Mouse (Mus musculus) ES-Bruce4 (cell line): ENCODE data around the gene Srgap1. TPM values are rescaled to one million over a fixed set of nuclear protein-coding genes. Genes with fewer than 3 reads are reported as not detected.
A peak's percentile ranks its signal among the peaks of the same experiment; 100 is the strongest.

Experiments used
- H3K27ac ChIP-seq: 2 replicates; pipeline ENCODE4 v1.5.1; 2012; ENCODE audit warnings: low read length, inconsistent platforms; ENCODE audit not compliant: insufficient read depth
- H3K27me3 ChIP-seq: 2 replicates; pipeline ENCODE4 v1.6.1; 2012; ENCODE audit warnings: mild to moderate bottlenecking, low read length, inconsistent platforms; ENCODE audit not compliant: control insufficient read depth, poor library complexity, insufficient read depth, severe bottlenecking
- H3K36me3 ChIP-seq: 2 replicates; pipeline ENCODE4 v1.6.1; 2012; ENCODE audit warnings: inconsistent platforms, mild to moderate bottlenecking, low read length, moderate library complexity; ENCODE audit not compliant: control insufficient read depth, poor library complexity, insufficient read depth, severe bottlenecking
- H3K4me1 ChIP-seq: one replicate; pipeline ENCODE4 v1.8.1; 2011; ENCODE audit warnings: low read length; ENCODE audit not compliant: control insufficient read depth, insufficient read depth
- H3K4me3 ChIP-seq: 2 replicates; pipeline ENCODE4 v1.5.1; 2011; ENCODE audit warnings: low read depth, mild to moderate bottlenecking, low read length
- H3K9ac ChIP-seq: 2 replicates; pipeline ENCODE4 v1.6.1; 2012; ENCODE audit warnings: low read depth, mild to moderate bottlenecking, inconsistent platforms; ENCODE audit not compliant: poor library complexity, severe bottlenecking
- H3K9me3 ChIP-seq: replicated peaks from 2 replicates; pipeline ENCODE4 v1.6.1; 2012; ENCODE audit warnings: mild to moderate bottlenecking, low read length, inconsistent platforms; ENCODE audit not compliant: control insufficient read depth, poor library complexity, insufficient read depth, severe bottlenecking
- CTCF ChIP-seq: IDR thresholded peaks from one replicate; pipeline ENCODE4 v1.8.1; 2011; ENCODE audit warnings: low read depth, low read length
- EP300 ChIP-seq: IDR thresholded peaks from 2 replicates; pipeline ENCODE4 v1.6.1; 2011; ENCODE audit warnings: low read depth, low read length; ENCODE audit not compliant: insufficient read depth
- POLR2A ChIP-seq: IDR thresholded peaks from one replicate; pipeline ENCODE4 v1.8.1; 2011; ENCODE audit warnings: low read length; ENCODE audit not compliant: insufficient read depth
- polyA plus RNA-seq: library from polyadenylated mRNA; stranded (reverse); fragments of >200 nt; gene quantifications from 2 replicates; pipeline ENCODE4 v1.2.4, GENCODE M21; 2011; ENCODE audit warnings: low read depth; ENCODE audit not compliant: missing spikeins, insufficient read depth, insufficient read length

Gene Srgap1
- polyA plus RNA-seq, 1 experiment: 8.0 TPM

- Histone ChIP-seq H3K9ac (no peak overlapping the region), H3K4me3 (no peak overlapping the region), H3K27ac (no peak overlapping the region), H3K27me3 (no peaks in the 10 kb centered on the region), H3K9me3 (no peaks in the 10 kb centered on the region), H3K4me1 (no peaks in the 10 kb centered on the region), H3K36me3 (no peaks in the 10 kb centered on the region)
- TF ChIP-seq EP300: no peak
- TF ChIP-seq CTCF: no peak
- TF ChIP-seq POLR2A: no peak
Observed at GRCm38 (mm10) chr10:121869941-121870340, 177.2 kb downstream of the Srgap1 start.

DNA sequence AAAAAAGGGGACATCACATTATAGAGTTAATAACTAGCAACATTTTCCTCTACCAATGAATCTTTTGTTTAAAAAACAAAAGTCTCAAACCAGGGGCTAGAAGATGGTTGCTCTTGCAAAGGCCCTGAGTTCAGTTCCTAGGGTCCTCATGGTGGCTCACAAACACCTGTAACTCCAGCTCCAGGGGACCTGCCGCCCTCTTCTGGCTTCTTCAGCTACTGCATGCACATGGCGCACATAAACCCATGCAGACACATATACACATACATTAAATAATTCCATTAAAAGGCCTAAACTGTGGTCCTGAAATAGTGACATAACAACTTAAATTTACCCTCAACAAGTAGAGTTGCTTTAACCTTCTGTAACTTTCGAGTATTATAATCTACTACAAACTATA, 178.9 kb downstream of the Srgap1 start:
- Histone ChIP-seq H3K27me3 (no peaks in the 10 kb centered on the region), H3K4me1 (no peaks in the 10 kb centered on the region), H3K9me3 (no peaks in the 10 kb centered on the region), H3K4me3 (no peak overlapping the region), H3K27ac (no peak overlapping the region), H3K36me3 (no peaks in the 10 kb centered on the region), H3K9ac (no peak overlapping the region)
- TF ChIP-seq CTCF (peak; percentile 3), POLR2A (no peak), EP300 (no peak)

DNA sequence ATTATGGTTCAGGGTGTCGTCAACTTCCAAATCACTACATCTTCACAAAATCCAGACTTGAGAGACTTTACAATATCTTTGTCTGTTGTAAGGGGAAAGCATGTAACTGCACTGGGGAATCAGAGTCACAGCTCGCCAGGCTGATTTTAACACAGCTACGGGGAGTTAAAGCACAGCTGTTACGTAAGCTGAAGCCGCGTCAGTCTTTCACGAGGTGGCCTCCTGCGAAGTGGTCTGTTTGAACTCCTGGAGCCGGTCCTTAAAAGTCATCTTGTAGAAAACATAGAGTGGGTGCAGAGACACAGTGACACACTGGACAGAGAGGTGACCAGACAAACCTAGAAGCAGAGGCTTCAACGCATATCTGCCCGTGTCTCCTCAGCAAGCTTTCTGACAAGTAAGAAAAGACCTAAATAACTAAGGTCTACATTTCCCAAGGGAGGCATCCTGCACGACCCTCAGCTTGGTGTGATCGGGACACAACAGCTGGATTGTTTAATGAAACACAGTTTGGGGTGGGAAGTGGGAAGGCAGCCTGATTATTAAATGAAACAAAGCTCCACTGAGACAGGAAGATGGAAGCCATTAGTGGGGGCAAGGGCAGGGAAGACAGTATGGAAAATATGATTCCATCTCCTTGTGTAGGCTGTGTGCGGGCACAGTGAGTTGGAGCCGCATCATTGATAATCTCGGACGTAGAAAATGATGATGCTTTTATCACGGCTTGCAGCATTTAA, 181.4 kb downstream of the Srgap1 start:
- Histone ChIP-seq H3K4me1 (no peaks in the 10 kb centered on the region), H3K27me3 (no peaks in the 10 kb centered on the region), H3K9me3 (no peaks in the 10 kb centered on the region), H3K36me3 (no peaks in the 10 kb centered on the region), H3K4me3 (no peak overlapping the region), H3K9ac (no peak overlapping the region), H3K27ac (no peak overlapping the region)
- no peak for TF ChIP-seq POLR2A
- TF ChIP-seq EP300: no peak
- no peak for TF ChIP-seq CTCF

GRCm38 (mm10) chr10:121860924-121861323, 186.2 kb downstream of the Srgap1 start:
- Histone ChIP-seq H3K9ac (no peak overlapping the region), H3K27ac (no peak overlapping the region), H3K9me3 (no peaks in the 10 kb centered on the region), H3K4me3 (no peak overlapping the region), H3K4me1 (no peaks in the 10 kb centered on the region), H3K36me3 (no peaks in the 10 kb centered on the region), H3K27me3 (no peaks in the 10 kb centered on the region)
- no peak for TF ChIP-seq CTCF
- no peak for TF ChIP-seq EP300
- no peak for TF ChIP-seq POLR2A

DNA sequence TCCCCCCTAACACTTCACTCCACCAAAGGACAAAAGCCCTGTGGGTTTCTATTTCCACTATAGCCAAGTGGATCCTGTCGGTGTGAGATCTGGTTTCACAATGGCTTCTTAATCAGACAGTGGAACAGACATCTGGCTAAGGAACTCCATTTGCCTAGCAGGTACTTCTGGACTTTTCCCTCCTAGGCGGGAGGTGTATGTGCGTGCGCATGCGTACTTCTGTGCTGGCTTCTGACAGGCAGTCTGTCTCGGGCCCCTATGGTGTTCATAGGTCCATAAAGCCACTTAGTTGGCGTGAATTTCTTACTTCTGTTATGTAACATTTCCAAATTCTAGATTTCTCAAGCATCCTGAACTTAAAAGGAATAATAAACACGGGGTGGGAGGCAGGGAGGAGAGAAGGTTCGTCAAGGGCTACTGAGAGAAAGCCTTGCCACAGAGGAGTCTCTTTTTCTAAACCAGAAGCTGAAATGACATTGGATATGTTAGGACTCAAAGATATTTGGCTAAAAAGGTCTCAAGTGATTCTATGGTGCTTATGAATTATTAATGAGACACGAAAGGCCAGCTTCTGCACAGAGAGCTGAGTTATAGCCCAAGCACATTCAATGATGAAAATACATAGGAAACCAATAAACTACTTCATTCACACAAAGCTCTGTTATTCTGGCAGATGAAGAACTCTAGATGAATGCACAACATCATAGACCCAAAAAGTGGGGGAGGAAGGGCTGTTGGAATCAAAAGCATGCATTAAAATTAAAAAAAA, 187.1 kb downstream of the Srgap1 start:
- Histone ChIP-seq H3K4me1 (no peaks in the 10 kb centered on the region), H3K27ac (no peak overlapping the region), H3K9me3 (no peaks in the 10 kb centered on the region), H3K9ac (no peak overlapping the region), H3K36me3 (no peaks in the 10 kb centered on the region), H3K4me3 (no peak overlapping the region), H3K27me3 (no peaks in the 10 kb centered on the region)
- TF ChIP-seq EP300 (no peak), POLR2A (no peak), CTCF (no peak)

- H3K4me1 ChIP-seq: no peaks in the 10 kb centered on the region
- no peak overlapping the region for H3K9ac ChIP-seq
- no peak overlapping the region for H3K4me3 ChIP-seq
- no peaks in the 10 kb centered on the region for H3K9me3 ChIP-seq
- H3K27ac ChIP-seq: no peak overlapping the region
- no peaks in the 10 kb centered on the region for H3K36me3 ChIP-seq
- no peaks in the 10 kb centered on the region for H3K27me3 ChIP-seq
- TF ChIP-seq POLR2A (no peak), EP300 (no peak), CTCF (no peak)
Observed at GRCm38 (mm10) chr10:121858911-121859310, 188.2 kb downstream of the Srgap1 start.
